Mouse (Mus musculus): ENCODE results near the gene Rmi1. TPM values are rescaled to one million over a fixed set of nuclear protein-coding genes. Genes with fewer than 3 reads are reported as not detected.
"Not testable (repeated sequence)": the region's sequence is repeated elsewhere in the genome, so short reads cannot be mapped to it uniquely, and the experiment has no call there.

Gene Rmi1
- total RNA-seq, 2 experiments from 2014 or later, result 12.6 to 13.1 TPM

DNA sequence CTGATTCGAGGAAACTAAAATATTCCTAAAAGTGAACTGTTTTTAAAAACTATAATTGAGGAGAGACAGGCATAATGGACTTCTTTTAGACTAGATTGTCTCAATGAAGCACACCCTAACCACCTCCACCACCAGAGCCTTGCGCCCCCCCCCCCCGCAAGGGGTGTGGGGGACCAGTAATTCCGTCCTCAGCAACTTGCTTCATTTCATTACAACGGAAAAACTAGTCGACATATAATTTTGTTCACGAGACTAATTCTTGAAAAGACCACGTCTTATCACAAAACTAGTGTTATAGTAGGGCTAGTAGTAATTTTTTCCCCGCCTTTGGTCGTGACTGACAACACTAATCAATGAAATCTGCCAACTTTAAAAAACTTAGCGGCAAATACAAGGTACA lies 1.5 kb upstream of the Rmi1 start:
- no peak for DNase-seq (ENCODE audit: low spot score in 2 of 2)

GRCm38 (mm10) chr13:58401135-58402002 lies 679 bp upstream of the Rmi1 start:
- peak; percentile 73 to 83 for DNase-seq (ENCODE audit: low spot score in 2 of 2)

- no peak for DNase-seq (ENCODE audit: low spot score in 2 of 2)
These were observed 679 bp downstream of the Rmi1 start for GRCm38 (mm10) chr13:58402744-58403110.

DNA sequence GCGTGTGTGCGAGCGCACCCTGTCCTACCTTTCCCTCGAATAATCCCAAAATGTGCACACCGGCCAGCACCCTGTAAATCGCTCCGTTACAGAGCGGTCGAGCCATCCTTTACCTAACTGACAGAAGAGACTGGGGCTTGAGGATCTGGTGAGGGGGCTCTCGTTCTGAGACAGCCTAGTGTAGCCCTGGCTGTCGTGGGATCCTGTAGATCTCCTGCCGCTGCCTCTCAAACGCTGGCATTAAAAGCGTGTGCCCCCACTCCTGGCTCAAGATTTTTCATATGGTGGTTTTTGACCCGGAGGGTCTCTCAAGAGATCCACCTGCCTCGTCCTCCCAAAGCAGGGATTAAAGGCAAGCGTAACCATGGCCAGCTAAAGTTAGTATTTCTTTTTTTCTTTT lies 1.2 kb downstream of the Rmi1 start, which contains the start of gene Hnrnpk:
TSS of gene Hnrnpk (minus strand) at position 101 of the 400 bp plus-strand sequence.
- not testable (repeated sequence) for DNase-seq (ENCODE audit: low spot score in 2 of 2)

- no peak for DNase-seq (ENCODE audit: low spot score in 2 of 2)
These were observed 9.0 kb downstream of the Rmi1 start for GRCm38 (mm10) chr13:58411073-58411472.

- DNase-seq (ENCODE audit: low spot score in 2 of 2), result peak in 1 of 2 experiments; percentile 24
These were observed 13.3 kb downstream of the Rmi1 start for GRCm38 (mm10) chr13:58415374-58415773.

GRCm38 (mm10) chr13:58415838-58416237 lies 13.8 kb downstream of the Rmi1 start:
- peak in 1 of 2 experiments; percentile 27 for DNase-seq (ENCODE audit: low spot score in 2 of 2)

GRCm38 (mm10) chr13:58418656-58419055 lies 16.6 kb downstream of the Rmi1 start:
- no peak for DNase-seq (ENCODE audit: low spot score in 2 of 2)

GRCm38 (mm10) chr13:58419266-58419665 lies 17.2 kb downstream of the Rmi1 start:
- DNase-seq (ENCODE audit: low spot score in 2 of 2), result no peak

GRCm38 (mm10) chr13:58421026-58421425 lies 19.0 kb downstream of the Rmi1 start:
- DNase-seq (ENCODE audit: low spot score in 2 of 2), result no peak

DNA sequence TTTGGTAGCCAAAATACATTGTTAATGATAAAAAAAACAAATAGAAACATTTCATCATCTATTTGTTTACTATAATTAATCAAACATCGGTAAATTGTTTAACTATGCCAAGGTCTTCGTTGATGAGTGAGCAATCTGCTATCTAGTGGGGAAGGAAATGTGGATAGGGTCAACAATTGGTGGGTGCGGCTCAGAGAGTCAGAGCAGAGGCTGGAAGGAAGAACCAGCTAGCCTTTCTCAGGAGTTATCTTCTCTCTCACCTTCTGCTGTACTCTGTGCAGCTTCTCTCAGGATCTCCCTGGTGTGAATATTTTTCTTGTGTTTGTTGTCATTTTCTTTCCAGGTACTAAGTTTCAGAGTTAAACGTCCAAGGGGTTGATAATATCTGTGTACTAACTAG lies 20.2 kb downstream of the Rmi1 start:
- no peak for DNase-seq (ENCODE audit: low spot score in 2 of 2)

DNA sequence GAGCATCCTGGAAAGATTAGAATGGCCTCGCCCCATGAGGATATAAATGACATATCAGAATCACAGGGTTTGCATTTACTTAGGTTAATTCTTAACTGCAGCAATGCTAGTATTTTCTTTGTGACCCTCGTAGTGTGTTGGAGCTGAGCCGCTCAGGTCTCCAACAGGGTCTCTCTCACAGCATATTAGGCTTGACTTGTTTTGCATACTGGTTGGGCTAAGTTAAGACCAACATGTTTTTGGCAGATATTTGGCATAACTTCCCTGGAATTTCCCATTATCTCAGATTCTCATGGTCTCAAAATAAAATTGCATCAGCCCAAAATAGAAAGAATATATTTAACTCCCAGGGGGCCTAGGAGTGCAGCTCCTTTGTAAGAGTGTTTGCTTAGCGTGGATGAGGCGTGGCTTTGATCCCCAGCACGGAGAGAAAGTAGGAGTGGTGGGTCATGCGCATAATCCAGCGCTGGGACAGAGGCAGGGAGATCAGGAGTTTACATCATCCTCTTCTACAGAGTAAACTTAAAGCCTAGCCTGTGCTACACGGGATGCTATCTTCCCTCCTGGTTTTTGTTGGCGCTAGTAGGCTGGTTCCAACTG lies 21.1 kb downstream of the Rmi1 start:
- DNase-seq (ENCODE audit: low spot score in 2 of 2), result no peak

DNA sequence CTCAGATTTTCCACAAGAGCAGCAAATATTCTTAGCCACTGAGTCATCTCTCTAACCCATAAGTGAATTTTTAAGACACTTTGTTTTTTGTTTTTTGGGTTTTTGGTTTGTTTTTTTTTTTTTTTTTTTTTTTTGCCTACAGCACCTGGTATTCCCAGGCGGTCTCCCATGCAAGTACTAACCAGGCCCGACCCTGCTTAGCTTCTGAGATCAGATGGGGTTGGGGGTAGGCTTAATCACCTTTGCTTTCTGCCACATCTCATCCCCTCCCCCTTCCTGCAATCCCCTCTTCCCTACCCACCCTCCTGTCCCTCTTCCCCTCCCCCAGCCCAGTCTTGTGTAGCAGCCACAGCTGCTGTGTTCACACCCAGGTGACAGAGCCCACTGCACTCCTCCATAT lies 37.7 kb downstream of the Rmi1 start:
- no peak for DNase-seq (ENCODE audit: low spot score in 2 of 2)

GRCm38 (mm10) chr13:58443326-58443725 lies 41.3 kb downstream of the Rmi1 start:
- no peak for DNase-seq (ENCODE audit: low spot score in 2 of 2)

GRCm38 (mm10) chr13:58443787-58444186 lies 41.7 kb downstream of the Rmi1 start:
- DNase-seq (ENCODE audit: low spot score in 2 of 2), result no peak

- DNase-seq (ENCODE audit: low spot score in 2 of 2), result no peak
These were observed 44.5 kb downstream of the Rmi1 start for GRCm38 (mm10) chr13:58446541-58446940.

DNA sequence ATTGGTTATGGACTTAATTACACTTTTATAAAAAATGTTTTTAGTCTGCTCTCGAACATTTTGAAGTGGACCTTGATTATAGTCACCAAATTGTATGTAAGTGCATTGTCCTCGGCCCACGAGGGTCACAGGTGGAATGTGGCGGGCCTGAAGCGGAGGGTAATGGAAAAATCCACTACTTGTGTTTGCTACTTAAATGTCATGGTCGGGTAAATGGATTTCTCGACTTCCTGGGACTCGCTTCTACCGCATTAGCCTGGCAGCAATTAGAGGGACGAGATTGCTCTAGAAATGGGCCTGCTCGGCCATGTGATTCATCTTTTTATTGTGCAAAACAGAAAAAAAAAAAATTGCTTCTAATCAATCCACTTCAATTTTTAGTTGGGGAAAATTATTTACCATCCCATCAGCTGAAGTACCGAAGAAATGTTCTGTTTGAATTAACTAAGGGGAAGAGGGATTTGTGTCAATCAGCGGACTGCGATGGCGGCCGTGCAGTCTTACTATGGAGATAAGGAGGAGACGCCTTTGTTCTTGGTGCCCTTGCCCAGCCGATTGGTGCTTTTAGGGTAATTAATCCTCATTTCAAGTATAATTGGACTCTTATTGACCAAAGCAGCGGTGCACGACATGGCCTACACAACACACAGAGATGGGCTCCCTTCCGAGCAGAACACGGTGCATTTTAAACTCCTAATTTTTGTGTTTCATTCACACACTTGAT lies 48.6 kb downstream of the Rmi1 start:
- DNase-seq (ENCODE audit: low spot score in 2 of 2), result no peak

GRCm38 (mm10) chr13:58452246-58452645 lies 50.2 kb downstream of the Rmi1 start:
- no peak for DNase-seq (ENCODE audit: low spot score in 2 of 2)

GRCm38 (mm10) chr13:58452651-58453413 lies 50.8 kb downstream of the Rmi1 start:
- DNase-seq (ENCODE audit: low spot score in 2 of 2), result peak in 1 of 2 experiments; percentile 17

DNA sequence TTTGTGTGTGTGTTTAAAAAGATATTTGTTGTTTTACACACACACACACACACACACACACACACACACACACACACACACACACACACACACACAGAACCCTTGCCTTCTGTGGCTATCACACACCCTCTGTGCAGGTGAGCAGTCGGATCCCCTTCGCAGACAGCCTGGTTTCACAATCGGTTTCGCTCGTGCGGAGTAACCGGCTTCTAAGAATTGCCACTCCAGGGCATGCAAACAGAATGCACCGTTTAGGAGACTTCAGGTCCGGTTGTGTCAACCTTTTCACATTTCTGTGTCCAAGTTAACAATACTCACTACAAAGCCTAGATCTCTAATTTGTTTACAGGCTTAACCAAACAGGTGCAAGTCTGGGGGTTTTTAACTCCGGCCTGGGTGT lies 51.5 kb downstream of the Rmi1 start:
- no peak for DNase-seq (ENCODE audit: low spot score in 2 of 2)

DNA sequence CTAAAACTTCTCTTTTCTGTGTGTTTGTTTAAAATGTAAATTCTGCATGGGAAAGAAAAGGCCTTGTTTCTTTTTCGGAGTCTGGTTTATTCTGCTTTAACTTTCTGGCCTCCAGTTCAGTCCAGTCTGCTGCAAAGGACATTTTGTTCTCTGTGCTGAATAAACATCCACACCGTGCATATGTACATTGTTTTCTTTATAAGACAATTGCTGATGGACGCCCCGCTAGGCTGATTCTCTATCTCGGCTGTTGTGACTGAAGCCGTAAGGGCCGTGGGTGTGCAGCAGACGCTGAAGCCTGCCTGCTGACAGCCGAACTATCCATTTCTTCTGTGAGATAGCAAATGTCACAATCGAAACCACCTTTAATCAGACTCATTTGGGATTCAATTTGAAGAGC lies 54.5 kb downstream of the Rmi1 start:
- DNase-seq (ENCODE audit: low spot score in 2 of 2), result no peak
